Mouse (Mus musculus) bone marrow, adult 2 months (tissue): Measurements from ENCODE around the gene Sertad2. TPM values are rescaled to one million over a fixed set of nuclear protein-coding genes. Genes with fewer than 3 reads are reported as not detected.

Experiments used
- H3K27ac ChIP-seq: fragments of 200-500 bp; 2 replicates; pipeline ENCODE4 v1.5.1; 2012; ENCODE audit warnings: low read depth, mild to moderate bottlenecking, control low read depth, inconsistent platforms, low read length; ENCODE audit not compliant: control insufficient read depth, poor library complexity, insufficient read depth
- H3K4me1 ChIP-seq: fragments of 200-500 bp; 2 replicates; pipeline ENCODE4 v1.6.1; 2011; ENCODE audit warnings: low read length; ENCODE audit not compliant: control insufficient read depth, insufficient read depth
- H3K4me3 ChIP-seq: fragments of 200-500 bp; replicated peaks from 2 replicates; pipeline ENCODE3; 2011; ENCODE audit warnings: mild to moderate bottlenecking, low read depth, low read length, control low read depth; ENCODE audit not compliant: control insufficient read depth
- CTCF ChIP-seq: fragments of 200-500 bp; IDR thresholded peaks from 2 replicates; pipeline ENCODE4 v1.5.1; 2011; ENCODE audit warnings: low read length, control low read depth; ENCODE audit not compliant: control insufficient read depth, insufficient read depth
- POLR2A ChIP-seq: fragments of 200-500 bp; IDR thresholded peaks from 2 replicates; pipeline ENCODE4 v1.6.1; 2011; ENCODE audit warnings: low read depth, mild to moderate bottlenecking, control low read depth, low read length, borderline replicate concordance; ENCODE audit not compliant: control insufficient read depth
- WGBS: fragments of 180-500 bp; shearing (Covaris S2); methylation state at CpG from one replicate; pipeline ENCODE4 v1.1.7; 2018; 5-methylcytosine and 5-hydroxymethylcytosine counted together
- polyA plus RNA-seq: library from polyadenylated mRNA; stranded (reverse); fragments of >200 nt; gene quantifications from 2 replicates; pipeline ENCODE4 v1.2.4, GENCODE M21; 2011; ENCODE audit warnings: low replicate concordance; ENCODE audit not compliant: missing spikeins, insufficient read depth, insufficient read length

The Sertad2 gene
- polyA plus RNA-seq, 1 experiment: 14.5 TPM

DNA sequence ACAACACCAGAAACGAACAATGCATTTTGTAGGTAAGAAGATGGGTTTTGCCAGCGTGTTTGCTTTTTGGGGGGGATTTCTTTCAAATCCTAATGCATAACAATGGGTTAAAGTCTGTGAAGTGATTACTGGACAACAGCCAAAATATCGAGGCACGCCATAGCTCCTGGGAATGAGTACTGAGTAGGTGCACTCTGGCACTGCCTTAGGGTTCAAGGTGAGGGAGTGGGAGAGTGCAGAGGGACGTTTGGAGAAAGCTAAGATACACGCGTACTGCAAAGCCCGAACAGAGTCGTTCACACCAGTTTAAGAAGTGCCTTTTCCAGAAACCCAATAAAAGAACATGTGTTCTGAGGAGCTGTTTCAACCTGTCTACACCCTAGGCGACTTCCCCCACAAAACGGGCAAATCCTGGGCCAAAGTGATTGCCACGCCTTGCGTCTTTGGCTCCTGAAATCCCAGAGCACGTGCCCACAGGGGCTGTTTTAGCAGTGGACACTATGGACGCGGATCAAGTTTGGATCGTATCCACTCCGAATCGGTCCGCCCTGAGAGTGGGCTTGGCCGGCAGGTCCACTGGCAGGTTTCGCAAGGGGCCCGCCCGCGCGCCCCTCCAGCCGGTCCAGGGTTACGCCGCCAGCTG, 937 bp upstream of the Sertad2 start:
- WGBS: 2% methylated on average over 29 of the region's 29 CpGs
- H3K4me1 ChIP-seq: no peaks in the 10 kb centered on the region; the same call in 1 of the 2 replicates
- peak overlapping the region; percentile 45; the same call in 1 of the 2 replicates for H3K27ac ChIP-seq

GRCm38 (mm10) chr11:20543453-20544120, 534 bp downstream of the Sertad2 start:
- peak overlapping the region; percentile 74 for H3K27ac ChIP-seq
- H3K4me3 ChIP-seq: peak overlapping the region; percentile 74
- under 1% methylated on average over 51 of the region's 51 CpGs for WGBS
- TF ChIP-seq POLR2A (no peak), CTCF (no peak)
- H3K4me1 ChIP-seq: no peaks in the 10 kb centered on the region; the same call in 1 of the 2 replicates

More for the DNA sequence above, 937 bp upstream of the Sertad2 start:
- TF ChIP-seq CTCF (no peak), POLR2A (no peak)
- H3K4me3 ChIP-seq: peak overlapping the region; percentile 94

DNA sequence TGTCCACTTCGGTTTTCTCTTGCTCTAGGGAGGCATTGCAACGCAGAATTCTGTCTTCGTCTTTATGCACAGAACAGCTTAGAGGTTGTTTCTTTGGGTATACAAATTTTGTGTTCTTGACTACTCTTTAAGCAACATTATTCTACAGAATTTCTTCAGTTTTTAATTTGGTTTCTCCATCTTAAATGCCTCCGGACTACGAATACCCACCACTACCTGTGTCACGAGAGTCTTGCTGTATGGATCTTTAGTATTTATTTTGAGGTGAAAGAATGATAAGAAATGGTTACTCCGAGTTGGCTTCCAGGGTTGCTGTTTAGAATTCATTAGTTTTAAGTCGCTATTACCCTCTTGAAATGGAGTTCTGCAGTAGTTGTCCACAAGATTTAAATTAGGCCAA, 1.3 kb downstream of the Sertad2 start:
- WGBS: 81% methylated on average over 8 of the region's 8 CpGs
- Histone ChIP-seq H3K4me1 (no peaks in the 10 kb centered on the region; the same call in 1 of the 2 replicates), H3K27ac (no peak overlapping the region), H3K4me3 (no peak overlapping the region)
- TF ChIP-seq CTCF (no peak), POLR2A (no peak)

- 67% methylated on average over 3 of the region's 3 CpGs for WGBS
- Histone ChIP-seq H3K4me1 (no peaks in the 10 kb centered on the region; the same call in 1 of the 2 replicates), H3K27ac (no peak overlapping the region), H3K4me3 (no peak overlapping the region)
- TF ChIP-seq POLR2A: no peak
- TF ChIP-seq CTCF: no peak
These were observed 1.9 kb downstream of the Sertad2 start for GRCm38 (mm10) chr11:20544801-20545515.

DNA sequence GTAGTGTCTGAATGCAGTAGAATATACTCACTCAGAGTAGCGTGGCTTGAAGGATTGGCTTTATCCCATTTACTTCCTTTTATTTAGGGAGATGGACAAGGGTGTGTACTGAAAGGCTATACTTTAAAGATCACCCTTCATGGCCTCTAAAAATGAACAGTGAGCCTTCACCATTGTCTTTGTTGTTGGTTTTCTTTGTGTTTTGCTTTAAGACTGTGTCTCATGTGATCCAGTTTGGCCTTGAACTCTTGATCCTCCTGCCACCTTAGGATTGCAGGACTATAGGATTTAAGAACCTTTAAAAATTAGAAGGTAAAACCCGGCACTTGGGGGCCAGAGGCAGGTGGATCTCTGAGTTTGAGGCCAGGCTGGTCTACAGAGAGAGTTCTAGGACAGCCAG, 6.4 kb downstream of the Sertad2 start:
- WGBS: 73% methylated on average over 2 of the region's 2 CpGs
- no peak for TF ChIP-seq CTCF
- TF ChIP-seq POLR2A: no peak

DNA sequence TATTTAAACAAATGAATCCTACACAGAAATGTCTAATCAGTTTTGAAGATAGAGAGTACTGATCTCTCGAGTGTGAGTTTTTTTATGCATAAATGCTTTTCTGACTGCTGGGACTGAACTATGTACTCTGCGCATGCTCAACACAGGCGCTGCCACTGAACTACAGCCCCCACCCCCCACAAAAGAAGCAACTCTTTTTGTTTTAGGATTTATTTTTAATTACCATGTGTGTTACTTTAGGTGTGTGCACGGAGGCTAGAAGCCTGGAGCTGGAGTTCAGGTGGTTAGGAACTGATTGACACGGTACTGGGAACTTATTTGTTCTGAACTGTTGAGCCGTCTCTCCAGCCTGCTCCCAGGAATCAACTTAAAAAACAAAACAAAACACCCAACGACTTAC, 7.1 kb downstream of the Sertad2 start:
- no peak overlapping the region for H3K27ac ChIP-seq
- WGBS: 85% methylated on average over 7 of the region's 7 CpGs
- TF ChIP-seq POLR2A: no peak
- no peak for TF ChIP-seq CTCF
- no peaks in the 10 kb centered on the region; the same call in 1 of the 2 replicates for H3K4me1 ChIP-seq
- H3K4me3 ChIP-seq: no peak overlapping the region

More for the DNA sequence above, 6.4 kb downstream of the Sertad2 start:
- no peak overlapping the region for H3K4me3 ChIP-seq
- no peak overlapping the region for H3K27ac ChIP-seq
- no peaks in the 10 kb centered on the region; the same call in 1 of the 2 replicates for H3K4me1 ChIP-seq

DNA sequence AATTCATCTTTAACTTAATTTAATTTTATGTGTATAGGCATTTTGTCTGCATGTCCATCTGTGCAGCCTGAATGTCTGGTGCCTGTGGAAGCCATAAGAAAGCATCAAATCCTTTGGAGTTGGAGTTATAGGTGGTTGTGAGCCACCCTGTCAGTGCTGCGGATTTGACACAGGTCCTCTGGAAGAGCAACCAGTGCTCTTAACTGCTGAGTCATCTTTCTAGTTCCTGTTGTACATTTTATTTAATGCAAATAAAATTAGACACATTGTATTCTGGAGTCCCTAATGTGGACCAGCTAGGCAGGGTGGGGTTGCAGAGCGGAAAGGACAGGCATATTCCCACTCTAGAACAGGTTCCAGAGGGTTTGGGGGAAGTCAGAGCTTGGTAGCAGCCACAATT, 9.0 kb downstream of the Sertad2 start:
- no peak overlapping the region for H3K27ac ChIP-seq
- no peak overlapping the region for H3K4me3 ChIP-seq
- 81% methylated on average over 2 of the region's 2 CpGs for WGBS
- no peak for TF ChIP-seq CTCF
- TF ChIP-seq POLR2A: no peak
- H3K4me1 ChIP-seq: peaks cover 1% of the 10 kb centered on the region

DNA sequence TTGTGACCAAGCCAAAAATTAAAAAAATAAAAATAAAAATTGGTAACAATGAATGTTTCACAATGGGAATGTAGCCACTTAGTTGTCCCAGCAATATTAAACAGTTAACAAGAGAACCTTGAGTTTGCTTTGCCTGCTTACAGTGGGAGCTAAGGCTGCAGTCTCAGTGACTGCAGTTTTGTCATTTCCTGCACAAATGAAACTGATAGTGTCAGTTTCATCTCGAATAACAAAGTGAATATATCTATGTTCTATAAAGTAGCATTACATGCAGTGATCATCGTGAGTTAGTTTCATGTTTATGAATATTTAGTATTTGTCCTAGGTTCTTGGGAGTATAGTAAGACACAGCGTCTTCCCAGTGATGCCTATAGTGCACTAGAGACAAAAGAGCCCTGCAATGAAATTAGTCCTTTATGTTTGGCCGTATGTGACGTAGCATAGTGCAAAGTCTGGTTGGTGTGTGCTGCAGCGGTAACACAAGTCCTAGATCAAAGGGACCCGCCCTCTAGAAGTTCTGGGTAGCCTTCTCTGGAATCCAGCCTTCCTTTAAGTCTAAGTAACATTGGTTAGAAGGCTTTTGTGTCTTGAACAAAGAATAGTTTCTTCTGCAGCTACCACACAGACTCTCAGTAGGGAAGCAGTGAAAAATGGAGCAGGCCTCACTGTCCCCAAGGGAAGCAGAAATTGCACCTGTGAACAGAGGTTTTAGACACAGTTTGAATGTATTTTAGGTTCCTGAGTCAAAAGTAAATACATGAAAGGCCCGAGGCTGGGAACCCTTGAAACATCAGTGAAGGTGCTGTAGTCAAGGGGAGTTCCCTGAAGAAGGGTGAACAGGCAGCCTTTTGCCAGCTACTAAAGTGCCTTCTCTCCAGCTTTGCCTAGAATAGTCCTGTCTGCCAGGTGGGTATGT, 10.0 kb downstream of the Sertad2 start:
- Histone ChIP-seq H3K4me1 (peaks cover 1% of the 10 kb centered on the region), H3K27ac (no peak overlapping the region; the same call in 1 of the 2 replicates), H3K4me3 (no peak overlapping the region)
- TF ChIP-seq CTCF (no peak), POLR2A (no peak)
- WGBS: 58% methylated on average over 8 of the region's 8 CpGs
